Mouse (Mus musculus) mouse trophoblast stem cell (cell line): ENCODE measurements around the gene Cacnb4.

Experiments used
- in situ Hi-C, 2 experiments: fragments of 300-500 bp; cut with MseI, MboI; formaldehyde crosslinking; loops; 2 replicates in 1 of 2; 3 replicates in 1 of 2; pipeline ENCODE4 v1.15.1; 2025

The Cacnb4 gene

GRCm38 (mm10) chr2:52521012-52521411 lies 155.6 kb downstream of the Cacnb4 start:
- in situ Hi-C loops, result no loop called here

GRCm38 (mm10) chr2:52518740-52519139 lies 157.9 kb downstream of the Cacnb4 start:
- in situ Hi-C loops, result no loop called here

- in situ Hi-C loops, result no loop called here
Observed at GRCm38 (mm10) chr2:52516534-52516933, 160.1 kb downstream of the Cacnb4 start.

GRCm38 (mm10) chr2:52512865-52513388 lies 163.7 kb downstream of the Cacnb4 start:
- in situ Hi-C loops, result no loop called here

GRCm38 (mm10) chr2:52512206-52512605 lies 164.4 kb downstream of the Cacnb4 start:
- in situ Hi-C loops, result no loop called here

GRCm38 (mm10) chr2:52511799-52512198 lies 164.8 kb downstream of the Cacnb4 start:
- in situ Hi-C loops, result no loop called here

- in situ Hi-C loops, result no loop called here
Observed at GRCm38 (mm10) chr2:52509779-52510500, 166.7 kb downstream of the Cacnb4 start.

- in situ Hi-C loops, result no loop called here
Observed at GRCm38 (mm10) chr2:52505164-52505563, 171.5 kb downstream of the Cacnb4 start.

- in situ Hi-C loops, result no loop called here
Observed at GRCm38 (mm10) chr2:52504762-52505161, 171.9 kb downstream of the Cacnb4 start.

- in situ Hi-C loops, result no loop called here
Observed at GRCm38 (mm10) chr2:52499849-52500262, 176.8 kb downstream of the Cacnb4 start.

- in situ Hi-C loops, result no loop called here
Observed at GRCm38 (mm10) chr2:52499101-52499537, 177.5 kb downstream of the Cacnb4 start.

- in situ Hi-C loops, result no loop called here
Observed at GRCm38 (mm10) chr2:52495097-52495694, 181.4 kb downstream of the Cacnb4 start.

- in situ Hi-C loops, result no loop called here
Observed at GRCm38 (mm10) chr2:52494274-52494673, 182.4 kb downstream of the Cacnb4 start.

- in situ Hi-C loops, result no loop called here
Observed at GRCm38 (mm10) chr2:52492867-52493266, 183.8 kb downstream of the Cacnb4 start.

GRCm38 (mm10) chr2:52489840-52490239 lies 186.8 kb downstream of the Cacnb4 start:
- in situ Hi-C loops, result no loop called here

- in situ Hi-C loops, result no loop called here
Observed at GRCm38 (mm10) chr2:52483496-52483895, 193.1 kb downstream of the Cacnb4 start.

GRCm38 (mm10) chr2:52480476-52480875 lies 196.2 kb downstream of the Cacnb4 start:
- in situ Hi-C loops, result no loop called here

- in situ Hi-C loops, result no loop called here
Observed at GRCm38 (mm10) chr2:52478501-52478900, 198.1 kb downstream of the Cacnb4 start.

- in situ Hi-C loops, result no loop called here
Observed at GRCm38 (mm10) chr2:52477550-52477907, 199.1 kb downstream of the Cacnb4 start.

GRCm38 (mm10) chr2:52476801-52477549 lies 199.7 kb downstream of the Cacnb4 start:
- in situ Hi-C loops, result no loop called here

GRCm38 (mm10) chr2:52475854-52476253 lies 200.8 kb downstream of the Cacnb4 start:
- in situ Hi-C loops, result no loop called here

GRCm38 (mm10) chr2:52474570-52474969 lies 202.1 kb downstream of the Cacnb4 start:
- in situ Hi-C loops, result no loop called here
